Mouse (Mus musculus) cerebellum, adult 2 months (tissue): ENCODE data around the gene Fryl.

ENCODE experiments used
- CTCF ChIP-seq: fragments of 200-500 bp; IDR thresholded peaks from 2 replicates; pipeline ENCODE4 v1.5.1; 2011; ENCODE audit warnings: low read depth, mild to moderate bottlenecking, control low read depth, low read length, moderate library complexity, borderline replicate concordance; ENCODE audit not compliant: insufficient read depth
- POLR2A ChIP-seq: fragments of 200-500 bp; IDR thresholded peaks from 2 replicates; pipeline ENCODE4 v1.6.1; 2011; ENCODE audit warnings: low read length, control low read depth, borderline replicate concordance; ENCODE audit not compliant: insufficient read depth

- TF ChIP-seq POLR2A (no peak), CTCF (no peak)
These were observed 677 bp upstream of the Fryl start for GRCm38 (mm10) chr5:73257096-73257495.
